Mouse (Mus musculus): ENCODE data around the gene Mef2a.

Mef2a gene

DNA sequence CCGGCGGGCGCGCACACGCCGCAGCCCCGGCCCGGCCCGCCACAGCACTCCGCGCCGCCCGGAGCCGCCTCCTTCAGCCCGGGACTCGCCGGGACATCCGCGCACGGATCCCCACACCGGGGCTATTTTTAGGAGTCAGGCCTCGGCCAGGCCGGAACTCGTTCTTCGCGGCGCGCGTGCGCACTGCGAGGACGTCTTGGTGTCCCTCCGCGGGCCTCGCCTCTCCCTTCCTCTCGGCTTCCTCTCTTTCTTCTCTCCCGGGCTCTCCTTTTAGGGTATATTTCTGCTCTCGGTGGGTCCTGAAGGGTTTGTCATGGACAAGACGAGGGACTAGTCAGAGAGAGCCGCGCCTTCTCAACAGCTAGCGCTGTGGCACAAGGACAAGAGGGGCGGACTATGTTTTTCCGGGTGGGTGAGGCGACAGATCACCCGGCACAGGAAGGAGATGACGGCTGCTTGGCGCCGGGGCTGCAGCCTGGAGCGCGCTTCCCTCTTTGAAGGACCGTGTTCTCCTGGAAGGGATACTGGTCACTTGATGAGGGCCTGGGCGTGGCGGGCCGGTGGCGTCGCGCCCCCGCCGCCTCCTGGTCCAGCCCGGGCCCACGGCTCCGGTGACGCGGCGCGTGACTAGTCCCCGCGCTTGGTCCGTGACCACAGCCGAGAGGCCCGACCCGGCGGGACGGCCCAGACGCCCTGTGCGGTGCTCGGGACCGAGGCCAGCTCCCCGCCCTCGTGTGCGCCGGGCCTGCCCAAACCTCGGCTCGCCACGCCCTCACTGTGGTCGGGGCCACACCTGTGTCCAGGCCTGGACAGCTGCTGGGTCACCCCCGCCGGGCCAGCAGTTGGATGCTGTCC lies at the start of gene Mef2a:
TSS of gene Mef2a (minus strand) at position 130 of the 855 bp plus-strand sequence.
- peak; percentile 97 for DNase-seq

DNA sequence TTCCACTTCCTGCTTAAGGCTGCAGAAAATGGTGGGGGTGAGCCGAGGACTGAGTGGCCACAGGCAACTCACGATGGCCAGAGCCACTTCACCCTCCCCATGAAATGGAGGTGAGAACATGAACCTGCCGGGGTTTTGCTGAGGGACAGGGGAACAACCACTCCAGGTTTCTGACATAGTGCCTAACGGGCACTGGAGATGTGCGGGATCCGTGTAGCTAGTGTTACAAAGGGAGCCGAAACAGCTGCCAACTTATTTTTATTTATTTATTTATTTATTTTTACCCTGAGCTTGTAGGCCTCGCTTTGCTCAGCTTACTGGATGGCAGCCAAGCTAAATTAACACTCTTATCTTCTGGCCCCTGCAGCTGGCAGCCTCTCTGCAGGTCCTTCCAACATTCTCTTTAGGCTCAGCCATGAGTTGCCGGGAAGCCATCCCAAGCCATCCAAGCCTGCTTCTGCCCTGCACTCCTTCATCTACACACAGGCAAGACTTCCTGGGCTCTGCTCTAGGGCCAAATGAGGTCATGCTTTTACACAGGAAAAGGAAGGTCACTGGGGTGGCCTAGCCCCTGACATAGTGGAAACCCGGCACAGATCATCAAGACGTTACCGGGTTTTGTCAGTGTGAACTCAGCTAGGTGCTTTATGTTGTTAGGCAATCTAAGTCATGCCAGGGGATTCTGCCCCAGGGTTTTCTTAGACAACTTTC lies 49.0 kb upstream of the Mef2a start:
- no peak for DNase-seq

DNA sequence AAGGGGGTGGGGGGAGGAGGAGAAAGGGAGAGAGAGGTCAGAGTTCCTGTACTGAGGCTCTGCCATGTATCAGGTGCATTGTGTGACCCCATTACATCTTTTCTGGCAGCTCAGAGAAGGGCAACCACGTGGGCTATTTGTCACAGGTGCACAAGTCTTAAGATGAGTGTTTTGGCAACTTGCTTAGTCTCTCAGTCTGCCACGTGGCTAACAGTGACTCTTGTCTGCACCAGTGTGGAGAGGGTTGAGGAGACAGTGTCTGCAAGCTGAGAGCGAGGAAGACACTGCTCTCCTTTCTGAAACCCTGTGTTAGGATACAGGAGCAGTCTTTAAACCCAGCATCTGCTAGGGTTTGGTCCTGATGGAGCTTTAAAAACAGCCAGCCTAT lies 48.4 kb upstream of the Mef2a start:
- DNase-seq, result no peak

DNA sequence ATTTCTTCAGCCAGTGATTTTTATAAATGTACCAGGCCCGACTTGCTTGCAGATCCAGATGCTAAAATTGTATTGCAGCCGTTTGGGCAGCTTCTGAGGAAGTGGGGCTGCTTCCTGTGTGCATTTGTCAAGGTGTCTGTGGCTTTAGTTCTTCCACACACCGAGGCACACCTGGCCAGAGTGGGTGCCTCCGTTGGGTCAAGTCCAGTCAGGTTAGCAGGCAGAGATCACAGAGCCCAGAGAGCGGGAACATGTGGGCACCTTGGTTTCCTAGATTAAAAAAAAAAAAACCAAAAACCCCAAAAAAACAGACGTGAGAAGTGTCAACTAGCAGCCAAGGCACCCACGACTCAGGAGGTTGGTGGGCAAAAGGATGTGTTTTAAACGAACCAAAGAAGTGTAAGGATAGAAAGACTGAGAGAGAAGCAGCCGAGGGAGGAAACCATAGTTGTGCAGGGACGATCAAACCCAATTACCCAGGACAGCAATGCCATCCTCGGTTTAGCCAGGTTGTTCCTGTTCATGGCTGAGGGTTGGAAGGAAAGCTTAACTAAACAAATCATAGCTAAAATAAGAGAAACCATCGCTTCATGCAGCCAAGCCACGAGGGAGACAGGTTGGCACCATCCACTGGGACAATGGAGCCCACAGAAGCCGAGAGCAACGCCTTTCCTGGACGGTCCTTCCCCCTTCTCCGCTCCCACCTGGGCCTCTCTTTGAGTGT lies 47.1 kb upstream of the Mef2a start:
- no peak for DNase-seq

DNA sequence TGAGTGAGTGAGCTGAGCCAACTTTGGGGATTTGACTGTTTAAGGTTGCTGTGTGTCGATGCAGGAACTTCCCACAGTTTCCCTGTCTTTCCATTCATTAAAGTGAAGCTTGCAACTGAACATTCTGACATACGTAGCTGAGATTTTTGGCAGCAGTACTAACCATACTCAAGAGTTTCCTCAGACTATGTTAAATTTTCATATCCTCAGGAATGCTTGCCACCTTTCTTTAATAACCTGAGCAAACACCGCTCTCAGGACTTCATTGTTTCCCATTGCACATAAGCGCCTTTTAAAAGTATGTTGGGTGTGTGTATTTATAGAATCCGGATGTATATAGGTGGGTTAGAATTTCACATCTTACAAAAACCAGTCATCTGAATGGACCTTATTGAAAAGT lies 45.5 kb upstream of the Mef2a start:
- DNase-seq, result no peak

DNA sequence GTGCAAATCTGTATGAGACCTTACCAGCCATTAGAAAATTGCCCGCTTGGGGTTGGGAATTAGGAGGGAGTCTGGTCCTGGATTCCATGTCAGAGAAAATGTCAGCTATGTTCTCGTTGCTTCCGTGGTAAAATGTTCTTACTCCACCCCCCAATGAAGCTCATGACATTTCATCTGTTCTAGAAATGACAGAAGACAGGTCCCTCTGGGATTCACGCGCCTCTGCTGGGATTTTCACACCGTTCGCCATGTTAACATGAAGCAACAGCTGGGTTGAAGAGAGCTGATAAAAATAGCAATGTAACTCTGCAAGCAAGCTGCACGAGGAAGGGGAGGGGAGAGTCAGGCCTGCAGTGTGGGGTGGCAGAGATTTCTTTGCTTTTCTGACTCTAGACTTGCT lies 42.1 kb upstream of the Mef2a start:
- no peak for DNase-seq

DNA sequence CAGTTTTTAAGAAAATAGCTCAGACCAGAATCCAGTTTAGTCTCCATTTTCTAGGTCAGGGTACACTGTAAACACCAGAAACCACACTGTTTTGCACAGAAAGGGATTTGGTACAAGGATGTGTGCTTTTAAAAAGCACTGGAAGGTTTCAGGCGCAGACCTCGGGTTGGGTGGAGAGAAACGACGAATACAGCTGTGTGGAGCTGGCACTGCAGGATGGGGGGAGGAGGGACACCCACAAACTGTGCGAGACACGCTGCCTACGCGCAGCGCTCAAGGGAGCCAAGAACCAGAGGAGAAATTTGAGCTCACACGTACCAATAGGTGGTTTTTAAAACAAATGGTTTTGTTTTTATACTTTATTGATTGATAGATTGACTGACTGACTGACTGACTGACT lies 40.0 kb upstream of the Mef2a start:
- no peak for DNase-seq

DNA sequence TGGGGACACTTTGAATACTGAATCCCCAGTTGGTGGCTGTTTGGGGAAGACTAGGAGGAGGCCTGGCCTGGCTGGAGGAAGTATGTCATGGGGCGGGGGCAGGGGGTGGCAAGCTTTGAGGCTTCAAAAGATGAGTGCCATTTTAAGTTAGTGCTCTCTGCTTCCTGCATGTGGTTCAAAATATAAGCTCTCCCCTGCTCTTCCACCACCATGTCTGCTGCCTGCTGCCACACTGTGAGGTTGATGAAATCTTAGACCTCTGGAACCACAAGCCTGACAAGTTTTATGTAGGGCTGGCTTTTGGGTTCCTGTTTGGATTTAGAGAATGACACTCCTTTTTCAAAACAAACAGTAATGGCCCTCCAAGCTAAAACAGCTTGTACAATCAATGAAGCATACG lies 34.4 kb upstream of the Mef2a start:
- no peak for DNase-seq

DNA sequence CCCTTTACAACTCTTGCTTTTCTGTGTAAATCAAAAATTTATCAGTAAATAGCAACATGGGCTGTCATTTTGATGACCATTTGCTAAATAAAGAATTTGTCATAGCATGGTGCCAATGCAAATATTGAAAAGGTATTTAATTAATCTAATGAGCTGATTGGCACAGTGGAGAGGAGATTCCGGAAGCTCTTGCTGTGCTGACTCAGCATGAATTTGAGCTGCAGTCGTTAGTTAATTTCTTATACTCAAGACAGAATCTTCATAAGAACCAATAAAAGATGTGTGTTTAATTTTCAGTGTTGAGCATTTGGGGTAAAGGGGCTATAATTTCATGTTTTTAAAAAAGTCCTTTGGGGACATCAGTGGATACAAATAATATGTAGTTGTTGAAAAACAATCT lies 31.5 kb upstream of the Mef2a start:
- DNase-seq, result no peak

DNA sequence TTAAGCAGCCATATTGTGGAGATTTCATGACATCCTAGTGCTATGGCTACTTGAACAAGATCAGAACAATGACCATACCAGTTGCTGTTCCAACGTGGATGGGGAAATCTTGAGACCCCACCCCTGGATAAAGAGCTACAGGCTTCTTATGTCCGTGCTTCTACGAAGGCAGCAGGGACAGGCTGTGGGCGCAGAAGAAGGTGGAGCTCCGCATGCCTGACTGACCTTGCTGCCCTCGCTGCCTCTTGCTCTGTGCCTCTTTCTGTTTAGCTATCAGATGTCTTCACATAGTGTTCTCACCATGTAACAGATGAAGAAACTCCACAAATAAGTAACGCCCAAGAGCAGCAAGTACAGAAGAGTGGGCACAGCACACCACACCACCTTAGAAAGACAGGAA lies 29.7 kb upstream of the Mef2a start:
- DNase-seq, result no peak

DNA sequence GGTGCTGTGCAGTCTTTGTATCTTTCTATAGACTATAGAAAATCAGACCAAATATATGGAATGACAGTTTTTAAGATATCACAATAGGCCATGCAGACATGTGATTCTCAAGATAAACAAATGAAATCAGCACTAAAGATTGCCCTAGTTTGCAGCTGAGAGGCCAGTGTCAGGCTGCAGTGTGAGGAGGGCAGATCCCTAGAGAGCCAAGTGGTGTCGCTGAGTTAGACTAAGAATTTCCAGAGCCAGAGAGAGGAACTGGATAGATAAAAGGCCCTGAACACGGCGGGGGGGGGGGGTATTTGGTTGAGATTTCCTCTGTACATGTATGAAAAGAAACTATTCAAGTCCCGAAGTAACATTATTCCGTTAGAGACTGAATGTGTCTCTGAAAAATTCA lies 28.7 kb upstream of the Mef2a start:
- DNase-seq, result no peak

DNA sequence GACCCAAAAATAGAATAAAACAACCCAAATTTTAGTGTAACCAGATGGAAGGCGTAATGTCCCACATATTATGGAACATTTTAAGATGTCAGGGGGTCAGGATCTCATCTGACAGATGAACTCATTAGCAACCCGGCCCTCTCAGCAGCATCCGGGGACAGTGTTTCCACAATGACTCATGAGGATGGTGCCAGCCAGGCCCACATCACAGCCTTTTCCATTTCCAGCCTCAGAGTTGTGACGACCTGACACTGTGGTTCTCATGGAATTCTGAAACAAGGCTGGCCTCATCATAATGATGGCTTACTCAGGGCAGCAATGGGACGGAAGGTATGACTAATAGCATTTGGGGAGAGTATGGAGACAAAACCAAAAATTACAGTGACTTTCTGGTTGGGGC lies 18.1 kb upstream of the Mef2a start:
- DNase-seq, result no peak

DNA sequence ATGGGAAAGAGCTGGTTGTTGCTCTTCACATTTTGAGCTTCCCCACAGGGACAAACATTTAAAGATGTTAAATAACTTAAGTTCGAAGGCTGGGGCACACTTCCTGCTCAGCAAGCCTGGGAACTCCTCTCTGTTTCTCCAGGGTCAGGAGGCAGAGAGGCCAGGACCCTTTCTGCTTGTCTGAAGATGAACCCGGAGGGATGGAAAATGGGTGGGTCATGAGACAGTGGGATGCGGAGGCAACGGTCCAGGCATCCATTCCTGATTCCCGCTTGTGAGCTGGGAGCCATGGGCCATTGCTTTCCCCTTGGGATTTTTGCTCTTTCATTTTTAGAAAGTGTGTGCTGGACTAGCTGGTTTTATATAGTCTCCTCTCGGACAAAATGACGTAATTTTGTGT lies 17.4 kb upstream of the Mef2a start:
- no peak for DNase-seq

DNA sequence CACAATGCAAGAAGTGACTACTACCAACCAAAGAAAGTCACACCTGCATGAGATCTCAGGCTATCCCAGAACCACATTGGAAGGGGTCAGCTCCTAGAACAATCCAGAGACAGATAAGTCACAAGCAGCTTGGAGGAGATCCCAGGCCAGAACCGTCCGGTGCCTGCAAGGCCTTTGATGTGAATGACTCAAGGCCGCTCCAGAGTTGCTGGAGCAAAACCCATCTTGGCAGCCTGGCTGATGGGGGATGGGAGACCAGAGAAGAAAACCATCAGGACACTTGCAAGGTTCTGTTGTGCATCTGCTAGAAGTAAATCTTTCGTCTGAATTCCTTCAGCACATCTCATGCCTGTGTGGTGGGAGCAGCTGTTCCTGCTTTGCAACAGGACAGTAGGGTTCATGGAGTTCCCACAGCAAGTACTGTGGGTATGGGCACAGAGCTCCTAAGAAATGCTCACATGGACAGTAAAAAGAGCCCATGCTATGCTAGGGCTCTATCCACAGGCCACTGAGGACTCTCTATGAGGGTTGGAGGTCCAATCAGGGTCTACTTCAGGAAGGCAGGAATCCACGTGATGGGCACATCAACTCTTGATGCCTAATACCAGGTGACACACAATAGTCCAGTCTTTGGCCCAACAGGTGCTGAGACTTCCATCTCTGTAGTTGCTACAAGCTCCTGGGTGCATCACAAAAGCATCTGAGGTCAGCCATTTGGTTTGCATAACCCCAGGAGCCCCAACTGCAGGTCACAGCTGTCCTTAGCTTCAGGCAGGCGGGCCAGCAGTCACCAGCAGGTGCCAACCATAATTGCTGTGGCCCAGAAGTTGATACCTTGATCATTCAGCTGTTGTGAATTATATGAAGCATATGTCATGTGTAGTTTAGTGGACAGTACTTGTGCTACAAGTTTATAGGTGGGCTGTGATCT lies 12.5 kb upstream of the Mef2a start:
- DNase-seq, result no peak

DNA sequence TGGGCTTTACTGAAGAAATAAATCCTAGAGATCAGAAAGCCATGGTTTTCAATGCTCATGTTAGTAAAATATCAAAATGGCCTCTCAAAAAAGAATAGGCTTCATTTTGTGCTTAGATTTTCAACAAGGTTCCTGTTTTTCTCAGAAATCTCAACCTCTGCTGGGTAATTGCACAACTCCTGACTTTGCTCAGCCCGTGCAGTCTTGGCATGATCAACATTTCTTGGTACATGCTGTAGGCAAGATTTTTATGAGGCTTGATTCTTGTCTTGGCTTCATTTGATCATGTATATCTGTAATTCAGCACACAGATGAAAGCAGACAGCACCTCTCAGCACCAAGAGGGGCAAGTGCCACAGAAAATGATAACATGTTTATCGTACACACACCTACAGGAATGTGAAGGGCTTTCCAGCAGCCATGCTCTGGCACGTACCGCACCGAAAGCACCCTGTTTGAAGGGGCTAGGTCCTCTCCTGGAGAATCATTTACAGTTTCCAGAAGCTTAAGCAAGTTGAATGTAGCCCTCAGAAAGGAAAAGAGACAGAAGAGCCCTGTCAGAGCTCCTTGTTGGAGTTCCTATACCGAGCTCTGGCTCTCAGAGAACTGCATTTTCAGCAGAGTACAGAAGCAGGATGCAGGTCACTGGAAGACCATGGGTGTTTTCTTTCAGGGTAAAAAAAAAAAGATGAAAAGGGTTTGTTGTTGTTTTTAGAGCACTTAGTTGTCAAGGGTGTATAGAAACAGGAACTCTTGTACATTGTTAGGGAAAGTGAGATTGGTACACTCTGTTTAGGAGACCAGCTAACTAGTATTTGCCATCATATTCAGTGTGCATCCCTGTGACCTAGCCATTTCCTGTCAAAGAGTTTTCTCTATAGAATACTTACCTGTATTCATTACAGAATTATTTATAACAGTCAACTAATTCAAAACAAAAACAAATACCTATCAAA lies 7.8 kb upstream of the Mef2a start:
- DNase-seq, result no peak

DNA sequence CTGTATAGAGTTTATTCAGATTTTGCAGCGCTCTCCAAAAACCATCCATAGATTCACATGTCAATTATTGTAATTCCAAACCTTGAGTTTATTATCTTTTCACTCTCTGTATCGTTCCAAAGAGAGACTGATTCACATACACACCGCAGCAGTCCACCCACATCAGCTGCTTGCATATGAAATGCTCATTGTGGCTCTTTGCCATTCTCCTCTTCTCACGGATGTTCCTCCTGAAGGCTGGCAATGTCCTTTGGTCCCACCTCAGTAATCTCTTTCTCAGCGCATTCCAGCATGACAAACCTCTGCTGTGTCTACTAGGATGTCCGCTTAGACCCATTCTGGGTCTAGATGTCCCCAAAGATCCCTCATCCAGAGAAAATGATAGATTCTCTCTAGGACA lies 4.1 kb upstream of the Mef2a start:
- DNase-seq, result no peak

DNA sequence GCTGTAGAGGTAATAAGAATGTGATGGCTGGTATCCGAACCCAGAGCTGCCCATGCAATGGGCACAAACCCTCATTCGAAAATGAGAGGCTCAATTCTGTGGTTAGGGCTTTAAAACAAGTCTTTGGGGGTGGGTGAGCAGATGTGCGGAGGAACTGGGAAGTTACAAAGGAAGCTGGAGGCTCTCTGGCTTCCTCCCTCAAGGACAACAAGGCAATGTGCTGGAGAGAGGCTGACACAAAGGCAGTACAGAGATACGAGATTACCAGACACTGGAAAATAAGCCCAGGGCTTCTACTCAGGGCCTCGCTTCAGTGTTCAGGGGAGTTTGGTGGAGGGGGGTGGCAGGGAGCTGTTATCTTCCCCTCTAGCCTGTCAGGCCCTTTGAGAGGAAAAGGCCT lies 1.3 kb upstream of the Mef2a start:
- DNase-seq, result peak; percentile 31

DNA sequence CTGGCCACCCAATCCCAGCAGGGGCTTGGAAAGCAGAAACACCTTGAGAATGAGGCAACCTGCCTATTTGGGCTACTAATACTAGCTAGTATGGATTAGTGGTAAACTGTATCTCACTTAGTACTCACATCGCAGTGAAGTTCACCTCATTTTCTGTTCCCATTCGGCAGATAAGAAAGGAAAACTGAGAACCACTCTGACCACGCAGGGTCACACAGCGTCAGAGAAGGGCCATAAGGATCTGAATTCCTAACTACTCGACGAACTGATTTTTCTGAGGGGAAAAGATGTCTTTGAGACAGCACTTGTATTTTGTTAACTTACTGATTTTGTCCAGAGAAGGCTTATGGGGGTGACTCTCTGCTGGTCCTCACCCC lies 914 bp upstream of the Mef2a start:
- no peak for DNase-seq

DNA sequence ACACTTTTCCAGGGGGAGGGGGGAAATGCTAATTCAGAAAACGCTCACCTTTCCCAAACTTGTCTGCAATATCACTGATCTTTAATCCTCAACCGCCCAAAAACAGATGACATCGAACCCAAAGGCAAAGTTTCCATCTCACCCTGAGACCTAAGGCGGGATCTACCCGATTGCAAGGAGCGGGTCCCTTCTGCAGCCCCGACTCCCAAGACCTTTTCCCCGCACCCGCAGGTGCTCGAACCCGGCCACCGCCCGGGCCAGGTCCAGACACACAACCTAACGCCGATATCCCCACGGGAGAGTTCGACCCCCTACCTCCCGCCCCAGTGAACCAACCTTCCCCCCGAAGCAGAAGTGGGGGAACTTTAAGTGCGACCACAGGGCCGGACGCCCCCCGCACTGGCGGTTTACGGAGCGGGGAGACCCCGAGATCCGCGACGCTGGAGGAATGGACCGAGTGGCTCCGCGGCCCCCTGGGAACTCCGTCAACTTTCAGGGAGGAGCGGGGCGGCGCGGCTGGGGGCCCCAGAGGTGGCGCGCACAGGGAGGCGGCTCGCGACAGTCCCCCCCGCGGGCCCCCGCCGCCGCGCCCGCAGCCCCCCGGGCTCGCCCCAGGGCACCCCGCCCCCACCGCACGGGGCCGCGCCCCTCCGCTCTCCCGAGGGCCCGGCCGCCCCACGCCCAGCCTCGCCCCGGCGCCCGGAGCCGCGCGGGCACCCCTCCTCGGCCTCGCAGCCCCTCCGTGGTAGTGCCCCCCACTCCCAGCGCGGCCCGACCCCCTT lies 576 bp downstream of the Mef2a start:
- peak; percentile 51 for DNase-seq

DNA sequence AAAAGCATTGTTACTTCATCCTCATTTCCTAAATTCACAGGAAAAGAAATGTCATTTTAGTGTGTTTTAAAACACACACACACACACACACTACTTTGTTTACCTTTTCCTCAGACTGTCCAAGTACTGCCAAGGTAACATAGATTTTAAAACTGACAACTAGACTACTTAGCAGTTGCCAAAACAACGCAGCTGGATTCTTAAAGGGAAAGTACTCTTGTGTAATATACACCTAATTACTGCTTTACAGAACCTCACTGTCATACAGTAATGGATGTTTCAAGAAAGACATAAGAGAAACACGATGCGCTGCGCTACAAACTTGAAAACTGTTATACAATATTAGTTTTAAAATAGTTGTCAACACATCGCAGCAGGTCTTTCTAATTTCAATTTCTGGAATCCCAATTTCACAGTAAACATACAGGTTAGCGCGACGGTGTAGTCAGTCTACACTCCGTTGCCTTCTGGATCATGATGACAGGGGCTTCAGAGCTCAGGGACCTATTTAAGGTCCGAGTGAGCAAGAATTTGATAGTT lies 1.2 kb downstream of the Mef2a start:
- DNase-seq, result peak; percentile 11
